Mouse (Mus musculus) cerebral cortex, adult 2 months (tissue): ENCODE results near the gene Tek.

ENCODE experiments used
- WGBS: fragments of 180-500 bp; shearing (Covaris S2); methylation state at CpG from one replicate; pipeline ENCODE4 v1.1.7; 2018; 5-methylcytosine and 5-hydroxymethylcytosine counted together

Tek gene

DNA sequence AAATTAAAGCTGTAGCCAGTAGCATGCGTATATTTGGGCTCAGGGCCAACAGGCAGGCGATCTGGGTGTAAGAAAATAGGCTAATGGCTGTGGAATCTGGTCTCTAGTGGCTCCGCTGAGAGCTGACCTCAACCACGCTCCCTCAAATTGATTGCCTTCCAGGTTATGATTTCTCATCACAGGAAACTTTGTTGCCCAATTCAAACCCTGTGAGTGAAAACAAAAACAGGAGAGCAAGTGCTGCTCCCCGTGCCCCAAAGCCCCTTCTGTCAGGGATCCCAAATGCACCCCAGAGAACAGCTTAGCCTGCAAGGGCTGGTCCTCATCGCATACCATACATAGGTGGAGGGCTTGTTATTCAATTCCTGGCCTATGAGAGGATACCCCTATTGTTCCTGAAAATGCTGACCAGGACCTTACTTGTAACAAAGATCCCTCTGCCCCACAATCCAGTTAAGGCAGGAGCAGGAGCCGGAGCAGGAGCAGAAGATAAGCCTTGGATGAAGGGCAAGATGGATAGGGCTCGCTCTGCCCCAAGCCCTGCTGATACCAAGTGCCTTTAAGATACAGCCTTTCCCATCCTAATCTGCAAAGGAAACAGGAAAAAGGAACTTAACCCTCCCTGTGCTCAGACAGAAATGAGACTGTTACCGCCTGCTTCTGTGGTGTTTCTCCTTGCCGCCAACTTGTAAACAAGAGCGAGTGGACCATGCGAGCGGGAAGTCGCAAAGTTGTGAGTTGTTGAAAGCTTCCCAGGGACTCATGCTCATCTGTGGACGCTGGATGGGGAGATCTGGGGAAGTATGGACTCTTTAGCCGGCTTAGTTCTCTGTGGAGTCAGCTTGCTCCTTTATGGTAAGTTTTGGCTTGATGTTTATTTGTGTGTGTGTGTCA lies at the start of gene Tek:
Gene Tek (plus strand): TSS at position 452 of the 894 bp plus-strand sequence.
- WGBS = 71% methylated on average over 16 of the region's 16 CpGs

- WGBS = 84% methylated on average over 2 of the region's 2 CpGs
Observed at GRCm38 (mm10) chr4:94689804-94690203, 49.3 kb upstream of the Tek start.

- WGBS = 80% methylated on average over 4 of the region's 4 CpGs
Observed at GRCm38 (mm10) chr4:94691078-94691477, 48.0 kb upstream of the Tek start.

GRCm38 (mm10) chr4:94692175-94692574 lies 46.9 kb upstream of the Tek start:
- 88% methylated on average over 2 of the region's 2 CpGs for WGBS

DNA sequence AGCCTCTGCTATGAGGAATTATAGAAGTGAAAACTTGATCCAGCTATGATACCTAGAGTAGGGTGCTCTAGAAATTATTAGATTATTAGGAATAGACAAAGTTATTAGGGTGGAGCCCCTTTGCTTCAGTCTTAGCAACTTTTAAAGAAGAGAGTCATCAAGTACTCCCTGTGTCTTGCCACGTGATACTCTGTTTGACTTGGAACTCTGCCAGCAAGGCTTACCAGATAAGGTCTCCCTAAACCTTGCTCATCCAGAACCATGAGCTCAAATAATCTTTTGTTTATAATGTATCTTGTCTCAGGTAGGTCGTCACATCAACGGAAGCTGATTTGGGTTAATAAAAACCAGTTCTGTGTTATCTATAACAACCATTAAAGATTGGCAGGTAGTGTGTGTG lies 42.7 kb upstream of the Tek start:
- WGBS = 77% methylated on average over 3 of the region's 3 CpGs

DNA sequence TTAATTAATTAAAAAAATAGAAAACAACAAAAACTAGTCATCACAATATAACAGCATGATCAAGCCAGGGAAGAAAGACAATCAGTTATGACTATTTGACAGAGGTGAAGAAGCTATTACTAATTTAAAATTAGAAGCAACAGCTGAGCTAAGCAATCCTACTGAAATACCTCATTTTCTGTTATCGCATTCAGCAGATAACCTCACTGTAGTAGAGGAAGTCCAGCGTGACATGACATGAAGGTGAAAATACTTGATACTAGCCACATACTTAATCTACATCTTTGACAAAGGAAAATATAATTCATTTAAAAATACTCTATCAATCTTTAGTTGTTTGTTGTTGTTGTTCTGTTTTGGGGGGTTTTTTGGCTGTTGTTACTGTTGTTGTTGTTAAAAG lies 28.1 kb upstream of the Tek start:
- 97% methylated on average over 2 of the region's 2 CpGs for WGBS

- WGBS = 78% methylated on average over 4 of the region's 4 CpGs
Observed at GRCm38 (mm10) chr4:94711426-94711825, 27.7 kb upstream of the Tek start.

DNA sequence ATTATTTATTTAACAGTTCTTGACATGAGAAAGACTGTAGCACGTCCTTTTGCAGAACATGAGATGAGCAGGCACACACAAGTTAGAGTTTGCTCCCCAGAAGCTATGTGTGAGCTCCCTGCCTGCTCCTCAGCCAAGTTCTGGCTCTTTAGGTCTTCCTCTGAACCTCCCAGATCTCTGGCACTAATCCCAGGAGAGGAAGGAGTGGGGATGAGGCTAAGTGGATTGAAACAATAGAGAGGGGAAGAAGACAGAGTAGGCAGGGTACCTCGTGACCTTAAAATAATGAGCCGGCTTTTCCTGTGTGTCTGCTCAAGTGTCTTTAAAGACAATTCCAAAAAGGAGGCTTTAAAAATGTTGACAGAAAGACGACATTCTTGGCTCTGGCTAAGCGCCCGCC lies 23.9 kb upstream of the Tek start:
- 30% methylated on average over 6 of the region's 6 CpGs for WGBS

GRCm38 (mm10) chr4:94725799-94726198 lies 13.3 kb upstream of the Tek start:
- WGBS = 75% methylated on average over 4 of the region's 4 CpGs

GRCm38 (mm10) chr4:94737326-94738295 lies 1.5 kb upstream of the Tek start:
- 68% methylated on average over 5 of the region's 5 CpGs for WGBS

- WGBS = 69% methylated on average over 1 of the region's 1 CpGs
Observed at GRCm38 (mm10) chr4:94741824-94742223, 2.7 kb downstream of the Tek start.

DNA sequence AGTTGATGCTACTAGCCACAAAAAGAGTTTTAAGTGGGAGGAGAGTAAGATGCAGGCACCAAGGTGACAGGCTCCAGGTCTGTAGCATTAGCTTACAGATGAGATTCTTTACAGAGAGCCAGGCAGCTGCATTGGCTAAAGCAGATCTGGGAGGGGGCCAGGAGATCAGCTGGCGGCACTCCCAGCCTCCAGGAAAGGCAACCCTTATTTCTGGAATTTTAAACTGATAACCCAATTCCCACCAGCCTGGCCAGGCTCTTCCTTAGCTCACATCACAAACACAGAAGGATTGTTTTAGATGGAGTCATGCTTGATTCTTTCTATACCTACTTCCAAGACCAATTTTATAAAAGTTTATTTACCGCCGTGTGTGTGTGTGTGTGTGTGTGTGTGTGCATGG lies 6.7 kb downstream of the Tek start:
- WGBS = 65% methylated on average over 3 of the region's 3 CpGs

DNA sequence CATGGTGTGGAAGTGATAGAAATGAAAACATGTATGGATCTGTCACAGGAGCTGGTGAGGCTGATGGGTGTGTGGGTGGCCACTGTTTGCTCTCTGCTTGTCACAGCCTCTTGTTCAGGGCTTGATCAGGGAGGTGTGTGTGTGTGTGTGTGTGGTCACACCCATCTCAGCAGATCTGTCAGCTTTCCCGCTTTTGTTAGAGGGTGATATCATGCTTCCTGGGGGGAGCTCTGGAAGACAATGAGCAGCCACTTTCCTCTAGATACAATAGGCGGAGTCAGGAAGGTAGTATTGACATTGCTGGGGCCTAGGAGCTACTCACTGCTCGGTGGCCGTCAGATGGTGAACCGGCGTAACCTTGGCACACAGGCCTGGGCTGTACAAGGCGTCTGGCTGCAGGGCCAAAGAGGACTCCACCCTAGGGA lies 7.3 kb downstream of the Tek start:
- WGBS = 75% methylated on average over 7 of the region's 7 CpGs

GRCm38 (mm10) chr4:94747338-94747737 lies 8.2 kb downstream of the Tek start:
- WGBS = 81% methylated on average over 3 of the region's 3 CpGs

GRCm38 (mm10) chr4:94752512-94752911 lies 13.4 kb downstream of the Tek start:
- 45% methylated on average over 9 of the region's 9 CpGs for WGBS

- WGBS = 77% methylated on average over 7 of the region's 7 CpGs
Observed at GRCm38 (mm10) chr4:94766176-94766575, 27.1 kb downstream of the Tek start.

GRCm38 (mm10) chr4:94768624-94769023 lies 29.5 kb downstream of the Tek start:
- WGBS = 78% methylated on average over 3 of the region's 3 CpGs

DNA sequence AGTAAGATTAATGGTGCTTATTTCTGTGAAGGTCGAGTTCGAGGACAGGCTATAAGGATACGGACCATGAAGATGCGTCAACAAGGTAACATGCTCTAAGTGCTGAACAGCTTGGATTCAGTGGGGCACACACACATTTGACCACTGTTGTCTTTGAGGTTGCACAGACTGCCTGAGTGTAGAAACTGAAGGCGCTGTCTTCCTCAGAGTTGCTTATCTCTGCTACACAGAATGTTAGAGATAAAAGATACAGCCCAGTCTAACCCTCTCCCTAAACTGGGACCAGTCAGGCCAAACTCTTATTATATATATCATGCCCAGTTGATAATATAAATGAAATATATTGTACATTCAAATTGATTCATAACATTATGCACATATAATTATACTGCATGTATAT lies 42.0 kb downstream of the Tek start:
- 94% methylated on average over 5 of the region's 5 CpGs for WGBS

GRCm38 (mm10) chr4:94785921-94786320 lies 46.8 kb downstream of the Tek start:
- WGBS = 93% methylated on average over 2 of the region's 2 CpGs

GRCm38 (mm10) chr4:94803187-94803586 lies 64.1 kb downstream of the Tek start:
- 60% methylated on average over 1 of the region's 1 CpGs for WGBS

- 49% methylated on average over 1 of the region's 1 CpGs for WGBS
Observed at GRCm38 (mm10) chr4:94810616-94811015, 71.5 kb downstream of the Tek start.

DNA sequence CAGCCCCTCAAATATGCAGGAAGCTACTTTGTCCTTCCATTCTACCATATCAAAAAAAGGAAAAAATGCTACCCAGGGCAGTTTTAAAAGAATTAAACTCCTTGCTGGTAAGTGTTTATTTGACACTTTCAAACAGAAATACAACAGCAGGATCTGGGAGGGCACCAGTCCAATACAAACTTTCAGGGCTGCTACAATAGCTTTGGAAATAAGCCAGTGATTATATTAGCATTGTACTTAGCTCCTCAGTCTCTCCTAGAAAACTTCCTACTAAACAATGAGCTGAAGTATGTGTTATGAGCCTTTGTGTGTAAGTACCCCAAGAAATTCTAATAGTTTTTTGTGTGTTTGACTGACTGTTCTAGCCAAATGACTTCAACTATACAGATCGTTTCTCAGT lies 87.8 kb downstream of the Tek start:
- WGBS = 50% methylated on average over 1 of the region's 1 CpGs
